Mouse (Mus musculus): ENCODE measurements at regions not wholly inside any gene's neighbourhood (a gene's known extent, or its start where the extent isn't known, plus 50 kb on each side); places are given as distances from the start of the nearest gene placed in this dataset.

GRCm38 (mm10) chr9:61032448-61033433 lies 238.4 kb downstream of the Uaca start:
- TF ChIP-seq CTCF (conservative IDR thresholded peaks at IDR 0.05 in 1 of 2, IDR thresholded peaks at IDR 0.05 in 1 of 2; ENCODE audit: low read depth in 2 of 2, low read length in 2 of 2) (no peak), EP300 (IDR thresholded peaks at IDR 0.05; ENCODE audit: low read length) (no peak), ZC3H11A (IDR thresholded peaks at IDR 0.05; ENCODE audit: low read depth, low read length) (no peak), ZNF384 (IDR thresholded peaks at IDR 0.05; ENCODE audit: low read depth, low read length) (no peak)
